27 mouse cellular contexts compared by ENCODE assay signal in the genomic region with DNA sequence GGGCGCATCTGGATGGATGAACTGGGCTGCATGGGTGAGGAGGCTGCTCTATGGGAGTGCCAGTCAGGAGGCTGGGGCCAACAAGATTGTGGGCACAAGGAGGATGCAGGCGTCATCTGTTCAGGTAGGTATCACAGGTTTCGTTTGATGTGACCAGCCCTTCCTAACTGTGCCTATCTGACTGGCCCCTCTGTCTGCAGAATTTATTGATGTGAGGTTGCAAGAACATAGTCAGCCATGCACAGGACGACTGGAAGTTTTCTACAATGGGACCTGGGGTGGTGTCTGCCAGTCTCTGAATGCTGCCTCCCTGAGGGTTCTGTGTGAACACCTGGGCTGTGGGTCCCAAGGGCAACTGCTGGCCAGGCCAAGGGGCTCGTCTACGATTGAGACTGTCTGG. TPM values are rescaled to one million over a fixed set of nuclear protein-coding genes. Genes with fewer than 3 reads are reported as not detected.
"Had no signal": no experiment of that assay in that cellular context is flagged by ENCODE, and none has a peak within 500 bp of the region (broad histone marks: within the 10 kb centered on the region; RNA-seq: fewer than 3 reads in every experiment).

No protein-coding gene starts in this region.

- DNase-seq: heart, postnatal 10 days; heart, postnatal 14 days; heart, postnatal 36 days; kidney, adult 11 months; kidney, adult 18-20 months; kidney, adult 2 months; kidney, adult 8-10 months; kidney, adult 9 months; kidney, postnatal 10 days; kidney, postnatal 14 days; kidney, postnatal 25 days; kidney, postnatal 36 days; kidney, postnatal 4 days; layer of hippocampus, adult 9-11 months; layer of hippocampus, postnatal 36 days had no signal

RNA-seq across cellular contexts. Expression of gene Olfr525, which starts 23.8 kb away (rescaled TPM):
- total RNA-seq: heart, postnatal 10 days; heart, postnatal 14 days; heart, postnatal 25 days; heart, postnatal 36 days; hematopoietic stem cell, adult 5-6 weeks; hindbrain, postnatal 0 days; layer of hippocampus, adult 18-20 months; layer of hippocampus, adult 2 months; layer of hippocampus, adult 8-10 months; layer of hippocampus, postnatal 10 days; layer of hippocampus, postnatal 14 days; layer of hippocampus, postnatal 25 days; layer of hippocampus, postnatal 36 days; left cerebral cortex, adult 18-20 months; left cerebral cortex, adult 2 months; left cerebral cortex, adult 8-10 months had no signal

RNA-seq across cellular contexts. Expression of gene Olfr527, which starts 36.9 kb away (rescaled TPM):
- total RNA-seq: heart, postnatal 10 days; heart, postnatal 14 days; heart, postnatal 25 days; heart, postnatal 36 days; hematopoietic stem cell, adult 5-6 weeks; hindbrain, postnatal 0 days; layer of hippocampus, adult 18-20 months; layer of hippocampus, adult 2 months; layer of hippocampus, adult 8-10 months; layer of hippocampus, postnatal 10 days; layer of hippocampus, postnatal 14 days; layer of hippocampus, postnatal 25 days; layer of hippocampus, postnatal 36 days; left cerebral cortex, adult 18-20 months; left cerebral cortex, adult 2 months; left cerebral cortex, adult 8-10 months had no signal

RNA-seq across cellular contexts. Expression of gene 5830411N06Rik, which starts 49.8 kb away (rescaled TPM):
- total RNA-seq: heart, postnatal 10 days; heart, postnatal 25 days; heart, postnatal 36 days; hematopoietic stem cell, adult 5-6 weeks; hindbrain, postnatal 0 days had no signal
